Mouse (Mus musculus) right cerebral cortex, postnatal 14 days (tissue): ENCODE results near the gene Ociad1.
"Not testable (repeated sequence)": the region's sequence is repeated elsewhere in the genome, so short reads cannot be mapped to it uniquely, and the experiment has no call there.

ENCODE experiments used
- DNase-seq: peaks from one replicate; pipeline ENCODE4 v3.0.0; 2022

The Ociad1 gene

DNA sequence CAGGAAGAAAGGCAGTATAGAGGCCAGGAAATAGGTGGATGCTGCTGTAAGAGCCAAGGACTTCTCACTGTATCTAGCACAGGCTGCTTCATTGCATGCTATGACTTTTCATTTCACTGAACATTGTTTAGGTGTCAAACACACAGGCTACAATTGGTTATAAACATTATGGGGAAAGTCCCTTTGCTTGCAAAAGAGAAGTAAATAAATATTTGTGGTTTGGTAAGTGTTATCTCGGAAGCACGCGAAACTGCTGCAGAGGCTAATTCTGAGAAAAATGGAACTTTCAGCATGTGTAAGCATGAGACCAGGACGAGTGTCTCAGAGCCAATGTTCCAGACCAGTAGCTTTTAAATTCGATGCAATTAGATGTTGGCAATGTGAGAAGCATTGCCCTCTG, 6.0 kb upstream of the Ociad1 start:
- no peak for DNase-seq

DNA sequence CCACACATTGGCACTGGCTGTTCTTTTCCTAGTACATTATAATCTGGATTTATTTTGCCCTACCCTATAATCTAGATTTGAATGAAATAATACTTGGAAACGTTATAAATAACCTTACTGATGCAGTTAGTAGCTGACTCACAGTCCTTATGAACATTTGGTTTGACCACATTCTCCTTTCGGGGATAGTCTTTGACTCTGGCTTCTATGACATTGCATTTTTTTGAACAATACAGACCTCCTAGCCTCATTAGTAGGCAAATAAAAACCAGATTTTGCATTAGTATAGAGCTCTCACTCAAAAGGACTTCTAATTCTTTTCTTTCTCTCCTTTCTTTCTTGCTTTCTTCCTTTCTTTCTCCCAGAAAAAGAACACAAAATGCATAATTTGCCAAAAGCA, 2.7 kb upstream of the Ociad1 start:
- DNase-seq, result no peak

DNA sequence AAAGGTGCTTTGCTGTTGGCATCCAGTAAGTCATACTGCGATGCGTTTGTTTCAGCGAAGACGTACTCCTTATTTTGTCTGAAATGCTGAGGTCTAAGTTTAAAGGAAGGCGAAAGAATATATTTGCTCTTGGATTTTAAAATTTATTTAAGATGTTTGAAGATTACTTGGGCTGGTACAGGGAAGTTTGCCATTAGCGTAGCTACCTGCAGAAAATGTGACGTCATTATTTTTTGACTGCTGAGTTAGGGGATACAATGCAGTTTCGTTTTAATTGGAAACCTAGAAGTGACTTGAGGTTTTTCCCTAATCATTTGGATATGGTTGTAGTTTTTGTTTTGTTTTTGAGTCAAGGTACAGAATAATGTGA, 859 bp downstream of the Ociad1 start:
- DNase-seq, result no peak

DNA sequence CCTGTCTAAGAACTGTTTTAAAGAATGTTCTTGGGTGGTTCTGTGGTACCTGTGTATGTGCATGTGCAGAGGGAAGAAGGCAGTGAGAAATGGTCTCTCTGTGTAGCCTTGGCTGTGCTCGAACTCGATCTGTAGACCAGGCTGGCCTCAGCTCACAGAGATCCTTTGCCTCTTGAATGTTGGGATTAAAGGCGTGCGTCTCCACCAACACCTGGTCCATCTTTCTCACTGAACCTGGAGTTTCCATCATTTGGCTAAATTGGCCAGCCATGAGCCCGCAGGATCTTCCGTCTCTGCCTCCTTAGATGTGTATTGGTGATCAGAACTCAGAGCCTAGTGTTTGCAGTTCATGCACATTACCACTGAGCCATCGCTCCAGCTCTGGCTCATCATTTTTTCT, 2.4 kb downstream of the Ociad1 start:
- no peak for DNase-seq

DNA sequence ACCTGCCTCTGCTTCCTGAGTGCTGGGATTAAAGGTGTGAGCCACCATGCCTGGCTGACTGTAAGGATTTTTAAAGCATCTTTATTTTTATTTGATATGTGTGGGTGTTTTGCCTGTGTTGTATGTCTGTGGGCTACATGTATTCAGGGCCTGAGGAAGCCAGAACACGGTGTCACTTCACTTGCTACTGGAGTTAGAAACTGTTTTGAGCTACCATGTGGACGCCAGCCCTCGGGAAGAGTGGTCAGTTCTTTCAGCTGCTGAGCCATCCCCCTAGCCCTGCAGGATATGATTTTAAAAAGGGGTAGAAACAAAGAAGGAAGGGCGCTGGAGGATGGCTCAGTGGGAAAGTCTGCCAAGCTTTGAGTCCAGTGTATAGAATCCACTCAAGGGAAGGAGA, 3.3 kb downstream of the Ociad1 start:
- no peak for DNase-seq

DNA sequence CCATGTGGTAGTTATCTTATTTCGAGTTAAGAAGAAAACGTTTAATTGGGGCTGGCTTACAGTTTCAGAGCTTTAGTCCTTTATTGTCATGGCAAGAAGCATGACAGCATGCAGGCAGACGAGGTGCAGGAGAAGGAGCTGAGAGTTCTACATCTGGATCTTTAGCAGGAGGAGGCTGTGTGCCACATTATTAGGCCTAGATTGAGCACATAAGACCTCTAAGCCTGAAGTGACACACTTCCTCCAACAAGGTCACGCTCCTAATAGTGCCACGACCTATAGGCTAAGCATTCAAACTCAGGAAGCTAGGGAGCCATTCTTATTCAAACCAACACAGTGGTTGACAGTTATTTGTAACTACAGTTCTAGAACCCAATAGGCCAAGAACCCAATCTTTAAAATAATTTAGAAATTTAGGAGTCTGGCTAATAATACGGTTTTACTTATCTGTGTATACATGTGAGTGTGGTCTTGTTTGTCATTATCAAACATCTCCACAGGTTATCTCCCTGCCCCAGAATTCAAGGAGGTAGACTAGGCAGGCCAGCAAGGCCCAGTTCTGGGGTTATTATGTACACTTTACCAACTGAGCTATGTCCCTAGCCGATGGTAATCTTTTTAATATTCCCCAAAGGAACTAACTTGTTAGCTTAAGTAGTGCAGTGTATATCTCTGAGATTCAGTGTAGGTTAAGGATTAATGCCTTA, 9.2 kb downstream of the Ociad1 start:
- no peak for DNase-seq

DNA sequence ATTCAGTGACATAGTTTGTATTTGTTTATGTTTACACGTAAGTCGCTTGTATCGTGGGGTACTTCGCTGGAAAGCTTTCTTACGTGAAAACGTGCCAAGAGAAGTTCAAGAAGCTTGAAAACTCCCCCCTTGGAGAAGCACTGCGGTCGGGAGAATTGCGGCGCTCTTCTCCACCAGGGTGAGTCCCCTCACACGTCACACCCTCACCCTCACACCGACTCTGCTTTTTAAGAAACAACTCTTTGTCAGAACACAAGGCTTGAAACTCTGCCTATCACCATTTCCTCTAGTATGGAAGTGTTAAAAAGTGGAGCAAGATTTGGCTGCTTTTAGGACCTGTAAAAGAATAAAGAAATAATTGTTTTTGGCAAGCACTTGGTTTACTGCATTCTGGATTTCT, 11.9 kb downstream of the Ociad1 start:
- DNase-seq, result no peak

DNA sequence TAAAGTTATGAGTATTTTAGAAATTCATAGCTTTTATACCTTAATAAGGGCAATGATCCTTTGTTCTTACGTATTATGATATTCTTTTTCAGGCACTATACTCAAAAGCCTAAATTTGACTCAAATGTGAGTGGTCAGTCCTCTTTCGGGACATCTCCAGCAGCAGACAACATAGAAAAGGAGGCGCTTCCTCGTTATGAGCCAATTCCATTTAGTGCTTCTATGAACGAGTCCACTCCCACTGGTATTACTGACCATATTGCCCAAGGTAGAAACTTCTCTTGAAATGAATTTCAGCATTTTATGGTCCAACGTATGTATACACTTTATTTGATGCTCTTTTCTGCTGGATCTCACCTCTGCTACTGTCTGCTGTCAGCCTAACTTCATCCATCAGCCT, 13.9 kb downstream of the Ociad1 start:
- DNase-seq, result no peak

DNA sequence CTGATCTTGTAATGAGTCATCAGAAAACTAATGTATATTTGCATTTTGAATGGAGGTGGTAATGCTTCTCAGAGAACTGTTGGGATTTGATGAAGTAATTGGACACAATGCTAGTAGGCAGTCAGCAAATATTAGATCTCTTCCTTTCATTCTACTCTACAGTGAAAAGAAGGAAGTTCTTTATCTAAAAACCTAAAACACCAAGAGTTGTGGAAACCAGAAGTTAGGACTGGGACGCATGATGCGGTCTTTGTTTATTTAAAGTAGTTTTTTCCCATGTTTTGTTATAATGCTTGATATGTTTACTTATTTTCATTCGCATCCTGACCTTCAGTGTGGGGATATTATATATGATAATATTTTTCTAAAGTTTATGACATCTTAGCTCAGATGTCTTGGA, 14.7 kb downstream of the Ociad1 start:
- no peak for DNase-seq

DNA sequence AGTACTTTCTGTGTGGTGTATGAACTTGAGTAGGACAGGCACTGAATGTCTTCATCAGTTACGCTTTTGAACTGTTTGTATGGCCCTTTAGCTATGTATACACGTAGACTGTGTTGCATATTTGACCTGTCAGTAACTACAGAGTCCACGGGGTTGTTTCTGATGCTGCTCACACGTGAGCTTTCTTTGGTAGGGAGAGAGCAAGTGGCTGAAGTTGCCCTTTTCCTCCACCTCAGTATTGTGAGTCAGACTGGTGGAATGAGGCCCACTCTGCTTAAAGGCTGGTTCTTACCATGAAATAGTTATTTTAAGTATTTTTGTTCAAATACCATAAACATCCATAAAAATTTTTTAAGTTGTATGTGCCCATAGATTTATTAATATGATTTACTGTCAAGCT, 16.9 kb downstream of the Ociad1 start:
- no peak for DNase-seq

DNA sequence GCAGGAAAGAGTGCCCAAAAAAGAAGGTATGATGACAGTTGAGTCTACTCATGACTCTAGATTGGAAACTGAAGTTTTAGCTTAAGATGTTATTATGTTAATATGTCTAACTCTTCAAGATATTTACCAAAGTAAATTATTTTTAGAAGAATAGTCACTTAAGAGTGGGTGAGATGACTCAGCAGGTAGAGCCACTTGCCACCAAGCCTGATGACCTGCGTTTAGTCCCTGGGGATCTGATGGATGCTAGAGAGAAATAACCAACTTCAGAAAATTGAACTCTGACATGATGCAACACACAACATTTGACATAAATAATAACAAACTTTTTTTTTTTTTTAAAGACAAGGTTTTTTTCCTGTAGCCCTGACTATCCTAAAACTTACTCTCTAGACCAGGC, 17.8 kb downstream of the Ociad1 start:
- DNase-seq, result no peak

DNA sequence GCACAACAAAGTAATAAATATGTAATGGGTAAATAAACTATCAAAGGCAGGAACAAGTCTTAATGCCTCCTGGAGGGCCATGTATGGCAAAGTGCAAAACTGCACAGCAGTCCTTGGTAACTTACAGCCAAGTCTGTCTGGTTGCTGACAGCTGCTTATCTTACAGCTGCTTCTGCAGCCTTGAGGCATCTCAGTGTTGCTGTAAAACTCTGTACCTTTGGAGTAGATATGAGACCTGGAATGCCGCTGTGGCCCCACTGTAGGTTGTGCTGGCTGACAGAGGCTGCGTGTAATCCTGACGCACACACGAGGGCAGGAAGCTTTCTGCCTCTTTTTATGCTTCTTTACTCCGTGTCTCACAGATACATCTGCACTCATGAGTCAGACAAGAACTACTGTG, 18.9 kb downstream of the Ociad1 start:
- DNase-seq, result no peak

DNA sequence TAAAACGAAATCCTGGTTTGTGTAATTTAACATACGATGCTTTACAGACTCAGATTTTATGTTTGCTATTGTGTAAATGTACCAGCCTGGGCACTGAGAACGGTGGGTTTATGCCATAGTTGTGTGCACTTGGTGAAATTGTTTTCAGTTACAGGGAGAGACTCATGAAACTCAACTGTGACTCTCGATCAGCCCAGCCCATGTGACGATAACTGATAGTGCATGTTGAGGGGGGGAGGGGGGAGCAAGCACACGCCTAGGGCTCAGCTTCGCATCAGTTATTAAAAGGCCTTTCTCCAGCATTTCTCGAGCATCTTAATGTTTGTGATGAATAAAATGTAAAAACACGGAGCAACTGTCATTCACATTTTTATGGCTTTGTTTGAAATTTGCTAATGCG, 21.0 kb downstream of the Ociad1 start:
- DNase-seq, result no peak

DNA sequence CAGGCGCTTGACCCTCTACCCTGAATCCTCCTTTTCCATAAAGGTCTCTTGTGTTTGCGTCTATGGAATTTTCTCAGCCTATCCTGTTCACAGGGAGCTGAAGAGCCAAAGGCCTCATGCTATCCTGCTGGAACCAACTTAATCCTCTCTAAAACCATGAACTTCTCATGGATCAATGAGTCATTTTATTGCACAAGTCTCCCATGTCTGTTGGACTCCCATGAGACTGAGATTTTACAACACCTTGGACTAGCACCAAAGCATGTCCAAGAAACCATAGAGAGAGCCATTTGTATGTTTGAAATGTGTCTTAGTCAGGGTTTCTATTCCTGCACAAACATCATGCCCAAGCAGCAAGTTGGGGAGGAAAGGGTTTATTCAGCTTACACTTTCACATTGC, 22.1 kb downstream of the Ociad1 start:
- no peak for DNase-seq

DNA sequence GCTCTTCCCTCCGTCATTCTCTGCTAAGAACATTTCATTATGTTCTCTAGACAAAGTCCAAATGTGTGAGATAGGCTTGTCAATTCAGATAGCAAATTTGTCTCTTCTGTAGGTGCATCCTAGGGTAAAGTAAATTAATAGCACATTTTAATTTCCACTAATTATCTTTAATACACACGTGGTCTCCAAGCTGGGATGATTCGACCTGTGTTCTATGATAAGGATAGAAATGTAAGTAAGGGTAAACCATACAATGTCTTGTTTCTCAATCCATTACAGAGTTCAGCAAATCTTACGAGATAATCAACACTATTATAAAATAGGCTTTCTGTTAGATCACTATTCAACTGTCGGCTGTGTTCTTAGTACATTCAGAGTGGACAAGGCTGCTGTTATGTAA, 26.7 kb downstream of the Ociad1 start:
- no peak for DNase-seq

DNA sequence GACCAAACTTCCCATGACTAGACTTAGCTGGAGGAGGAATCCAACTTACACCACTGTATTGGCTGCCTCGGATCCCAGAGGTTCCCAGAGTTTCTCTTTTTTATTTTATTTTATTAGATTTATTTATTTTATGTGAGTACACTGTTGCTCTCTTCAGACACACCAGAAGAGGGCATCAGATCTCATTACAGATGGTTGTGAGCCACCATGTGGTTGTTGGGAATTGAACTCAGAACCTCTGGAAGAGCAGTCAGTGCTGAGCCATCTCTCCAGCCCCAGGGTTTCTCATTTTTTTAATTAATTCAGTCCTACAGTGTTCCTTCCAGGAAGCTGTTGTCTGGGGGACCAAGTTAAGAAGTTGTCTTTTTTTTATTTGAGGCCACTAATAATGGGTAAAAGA, 30.1 kb downstream of the Ociad1 start:
- not testable (repeated sequence) for DNase-seq

DNA sequence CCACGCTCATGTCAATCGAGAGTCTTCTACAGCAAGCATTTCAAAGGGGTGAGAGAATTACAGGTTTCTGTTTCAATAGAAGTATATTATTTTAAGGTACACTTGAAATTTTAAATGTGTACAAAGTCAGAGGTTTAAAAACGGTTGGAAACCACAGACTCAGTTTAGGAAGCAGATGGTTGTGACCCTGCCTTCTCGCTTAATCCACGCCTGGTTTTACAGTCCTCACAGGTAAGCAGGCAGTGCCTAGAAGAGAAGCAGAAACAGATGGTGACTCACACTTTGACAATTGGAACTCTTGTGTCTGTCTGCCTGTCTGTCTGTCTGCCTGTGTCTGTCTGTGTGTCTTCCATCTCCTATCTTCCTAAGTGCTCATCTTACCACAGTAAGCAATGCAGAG, 31.0 kb downstream of the Ociad1 start:
- DNase-seq, result no peak

DNA sequence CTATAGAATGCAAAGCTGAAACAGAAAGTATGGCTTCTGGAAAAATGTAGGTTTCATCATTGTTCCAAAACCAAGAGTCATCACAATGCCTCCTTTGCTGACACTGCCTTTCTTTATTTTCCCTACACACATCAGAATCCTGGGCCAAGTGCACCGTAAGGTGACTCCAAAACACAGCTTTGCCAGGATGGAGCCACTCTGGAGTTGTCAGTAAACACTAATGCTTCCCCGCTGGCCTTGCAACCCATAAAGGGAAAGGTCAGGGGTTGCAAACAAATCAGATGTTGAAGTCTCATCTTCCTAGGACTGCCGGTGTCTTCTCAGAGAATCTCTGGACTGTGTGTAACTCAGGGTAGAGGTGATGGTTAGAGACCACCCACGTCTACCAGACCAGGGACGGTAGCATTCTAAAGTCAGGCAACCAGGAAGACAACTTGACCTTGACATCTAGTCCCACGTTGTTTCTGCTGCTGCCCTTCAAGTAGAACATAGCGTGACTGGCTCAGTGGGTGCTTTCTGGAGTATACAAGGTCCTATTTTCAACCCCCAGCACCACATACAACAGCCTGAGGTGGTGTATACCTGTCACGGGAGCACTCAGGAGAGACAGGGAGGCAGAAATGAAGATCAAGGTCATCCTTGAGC, 32.1 kb downstream of the Ociad1 start:
- no peak for DNase-seq

DNA sequence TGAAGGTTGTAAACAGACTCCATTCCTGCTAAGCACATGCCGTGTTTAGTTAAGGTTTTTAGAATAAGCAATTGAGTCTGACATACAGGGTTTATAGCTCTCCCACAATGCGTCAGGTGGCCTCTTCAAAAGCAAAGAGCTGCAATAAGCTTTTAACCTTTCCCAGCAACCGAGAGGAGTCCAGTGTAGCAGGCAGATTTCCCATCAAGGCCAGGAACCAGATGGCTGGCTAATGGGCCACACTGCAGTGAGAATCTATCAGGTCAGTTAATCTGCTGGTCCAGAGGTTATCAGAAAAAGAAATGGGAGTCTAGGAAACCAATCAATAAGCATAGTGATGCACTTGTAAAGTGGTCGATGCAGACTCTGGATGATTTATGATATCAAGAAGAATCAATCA, 38.4 kb downstream of the Ociad1 start:
- no peak for DNase-seq

DNA sequence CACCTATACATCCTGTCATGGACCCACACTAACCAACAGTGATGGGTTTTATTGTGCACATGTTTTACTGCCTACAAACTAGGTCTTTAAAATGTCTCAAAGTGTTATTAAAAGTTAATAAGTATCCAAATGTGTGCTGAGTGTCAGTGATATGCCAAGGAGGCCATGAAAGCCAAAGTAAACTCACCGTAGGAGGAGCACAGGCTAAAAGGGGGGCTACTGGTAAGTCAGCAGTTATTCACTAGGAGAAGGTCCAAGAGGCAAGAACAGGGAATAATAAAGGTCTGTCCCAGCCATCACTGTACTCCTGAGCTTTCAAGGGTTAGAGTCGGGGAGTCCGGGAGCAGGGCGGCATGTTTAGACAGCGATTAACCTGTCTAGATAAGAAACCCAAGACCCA, 43.9 kb downstream of the Ociad1 start:
- DNase-seq, result no peak

DNA sequence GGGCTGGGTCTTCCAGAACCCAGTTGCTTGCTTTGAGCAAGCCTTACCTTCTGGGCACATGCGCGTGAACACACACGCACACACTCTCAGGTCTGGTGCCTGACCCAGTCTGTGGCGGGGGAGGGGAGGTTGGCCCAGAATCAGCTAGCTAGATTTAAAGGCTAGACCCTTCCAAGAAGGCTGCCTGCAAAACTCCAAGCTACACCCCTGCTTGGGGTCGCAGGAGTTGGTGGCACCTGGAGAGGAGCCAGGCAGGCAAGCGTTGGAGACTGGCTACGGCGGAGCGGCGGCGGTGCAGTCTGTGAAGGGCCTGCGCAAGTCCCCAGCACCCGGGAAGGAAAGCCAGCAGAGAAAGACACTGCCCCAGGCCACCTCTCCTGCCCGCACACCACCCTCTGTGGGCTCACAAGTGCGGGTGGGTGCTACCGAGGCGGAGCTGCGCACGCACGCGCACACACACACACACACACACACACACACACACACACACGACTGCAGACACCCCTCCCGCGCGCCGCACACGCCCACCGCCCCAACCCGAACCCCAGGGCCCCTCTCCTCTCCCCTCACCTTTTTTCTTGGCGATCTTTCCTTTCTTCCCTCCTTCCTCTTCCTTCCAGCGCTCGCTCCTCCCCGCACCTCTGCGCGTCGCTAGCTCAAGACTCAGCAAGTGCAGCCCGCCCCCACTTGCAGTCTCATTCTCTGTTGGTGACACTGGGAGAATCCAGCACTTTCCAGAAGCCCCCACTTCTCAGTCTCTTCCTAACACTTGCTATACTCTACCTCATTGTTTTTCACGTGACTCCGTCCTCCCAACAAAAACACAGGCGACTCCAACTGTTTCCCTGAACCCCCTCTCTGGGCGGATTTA, 45.6 kb downstream of the Ociad1 start:
- DNase-seq, result peak; percentile 58

DNA sequence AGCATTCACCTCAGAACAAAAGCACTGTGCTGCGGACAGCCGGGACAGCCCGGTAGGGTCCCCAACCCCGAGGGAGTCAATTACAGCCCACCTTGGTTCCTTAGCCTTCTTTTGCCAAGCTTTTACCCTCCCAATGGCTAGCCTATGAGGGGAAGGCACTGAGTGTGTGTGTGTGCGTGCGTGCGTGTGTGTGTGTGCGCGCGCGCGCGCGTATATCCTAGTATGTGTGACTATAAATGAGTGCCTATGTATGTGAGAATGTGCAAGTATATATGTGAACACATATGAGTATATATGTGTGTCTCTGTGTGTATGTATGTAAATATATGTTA, 46.2 kb downstream of the Ociad1 start:
- no peak for DNase-seq

DNA sequence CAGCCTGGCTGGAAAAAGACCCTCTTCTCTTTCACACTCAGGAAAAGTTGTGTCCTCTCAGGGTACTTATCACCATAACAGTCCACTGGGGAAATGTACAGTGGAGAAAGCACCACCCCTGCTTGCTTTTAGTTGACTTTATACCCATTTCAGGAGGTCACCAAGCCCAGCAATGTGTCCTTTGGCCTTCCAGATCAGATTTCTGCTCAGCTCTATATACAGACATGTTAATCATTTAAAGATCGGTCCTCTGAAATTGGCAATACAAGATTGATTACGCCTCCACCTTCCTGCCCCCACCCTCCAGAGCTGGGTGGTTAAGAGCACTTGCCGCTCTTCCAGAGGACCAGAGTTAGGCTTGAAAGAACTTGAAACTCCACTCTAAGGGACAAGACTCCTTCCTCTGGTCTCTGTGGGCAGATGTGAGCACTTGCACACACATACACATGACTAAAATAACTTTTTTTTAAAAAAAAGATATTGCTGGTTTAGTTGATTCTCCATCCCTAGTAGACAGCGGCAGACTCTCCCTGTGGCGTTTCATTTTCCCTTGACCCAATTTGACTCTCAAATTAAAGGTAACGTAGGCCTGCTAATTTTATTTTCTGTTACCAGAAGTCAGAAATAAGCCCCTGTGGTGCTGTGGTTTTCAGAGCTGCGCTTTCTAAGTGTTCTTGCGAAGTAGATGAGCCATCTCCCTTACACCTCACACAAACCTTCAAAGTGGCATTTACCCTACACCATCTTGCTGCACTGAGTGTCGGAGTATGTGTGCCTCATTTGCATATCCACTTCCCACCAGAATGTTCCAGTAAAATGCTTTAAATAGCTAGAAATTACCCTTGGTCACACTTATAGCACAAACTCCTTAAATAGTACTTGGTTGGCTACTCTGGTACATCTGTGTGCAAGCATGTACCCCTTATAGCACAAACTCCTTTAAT, 47.5 kb downstream of the Ociad1 start:
- DNase-seq, result no peak
